Mouse (Mus musculus) stomach, embryonic 14.5 days (tissue): ENCODE data around the gene Nr4a1. TPM values are rescaled to one million over a fixed set of nuclear protein-coding genes. Genes with fewer than 3 reads are reported as not detected.

Experiments used
- ATAC-seq: fragments of 200-750 bp; cut with Nextera tagmentation; 2 replicates; pipeline ENCODE4 v1.8.0; 2017; ENCODE audit warnings: low read depth, moderate TSS enrichment; ENCODE audit not compliant: insufficient number of reproducible peaks, insufficient read depth, low FRiP score
- H3K27ac ChIP-seq: fragments of 300-500 bp; sonication (generic); 2 replicates; pipeline ENCODE4 v1.5.1; 2014; ENCODE audit warnings: mild to moderate bottlenecking, low read length, moderate library complexity, mixed read lengths
- H3K27me3 ChIP-seq: fragments of 300-500 bp; sonication (generic); 2 replicates; pipeline ENCODE4 v1.6.1; 2014; ENCODE audit warnings: low read length, control low read depth, mixed read lengths; ENCODE audit not compliant: control insufficient read depth, insufficient read depth
- H3K36me3 ChIP-seq: fragments of 300-500 bp; sonication (generic); 2 replicates; pipeline ENCODE4 v1.6.1; 2014; ENCODE audit warnings: mild to moderate bottlenecking, control low read depth, low read length, moderate library complexity, mixed read lengths; ENCODE audit not compliant: control insufficient read depth, insufficient read depth
- H3K4me1 ChIP-seq: fragments of 300-500 bp; sonication (generic); 2 replicates; pipeline ENCODE4 v1.6.1; 2014; ENCODE audit warnings: low read length, control low read depth, mixed read lengths; ENCODE audit not compliant: control insufficient read depth, insufficient read depth
- H3K4me2 ChIP-seq: fragments of 300-500 bp; sonication (generic); replicated peaks from 2 replicates; pipeline ENCODE4 v1.6.1; 2014; ENCODE audit warnings: low read depth, low read length, control low read depth
- H3K4me3 ChIP-seq: fragments of 300-500 bp; sonication (generic); 2 replicates; pipeline ENCODE4 v1.5.1; 2014; ENCODE audit warnings: low read depth, low read length, control low read depth
- H3K9ac ChIP-seq: fragments of 300-500 bp; sonication (generic); replicated peaks from 2 replicates; pipeline ENCODE4 v1.6.1; 2014; ENCODE audit warnings: low read depth, mild to moderate bottlenecking, control low read depth, low read length, moderate library complexity, mixed read lengths
- H3K9me3 ChIP-seq: fragments of 300-500 bp; sonication (generic); 2 replicates; pipeline ENCODE4 v1.6.1; 2016; ENCODE audit warnings: low read depth, low read length, control low read depth; ENCODE audit not compliant: control insufficient read depth
- WGBS: fragments of 180-500 bp; shearing (Covaris S2); extraction: QIAGEN DNeasy Blood & Tissue Kit; methylation state at CpG from one replicate; pipeline ENCODE4 v1.1.7; 2014; 5-methylcytosine and 5-hydroxymethylcytosine counted together
- polyA plus RNA-seq: library from polyadenylated mRNA; unstranded; fragments of >200 nt; fragmentation: Nextera tagmentation; extraction: Ambion mirVana; gene quantifications from 2 replicates; pipeline ENCODE4 v1.2.1, GENCODE M21; 2014

Nr4a1 gene
- polyA plus RNA-seq, 1 experiment from 2014 or later = 12.1 TPM

DNA sequence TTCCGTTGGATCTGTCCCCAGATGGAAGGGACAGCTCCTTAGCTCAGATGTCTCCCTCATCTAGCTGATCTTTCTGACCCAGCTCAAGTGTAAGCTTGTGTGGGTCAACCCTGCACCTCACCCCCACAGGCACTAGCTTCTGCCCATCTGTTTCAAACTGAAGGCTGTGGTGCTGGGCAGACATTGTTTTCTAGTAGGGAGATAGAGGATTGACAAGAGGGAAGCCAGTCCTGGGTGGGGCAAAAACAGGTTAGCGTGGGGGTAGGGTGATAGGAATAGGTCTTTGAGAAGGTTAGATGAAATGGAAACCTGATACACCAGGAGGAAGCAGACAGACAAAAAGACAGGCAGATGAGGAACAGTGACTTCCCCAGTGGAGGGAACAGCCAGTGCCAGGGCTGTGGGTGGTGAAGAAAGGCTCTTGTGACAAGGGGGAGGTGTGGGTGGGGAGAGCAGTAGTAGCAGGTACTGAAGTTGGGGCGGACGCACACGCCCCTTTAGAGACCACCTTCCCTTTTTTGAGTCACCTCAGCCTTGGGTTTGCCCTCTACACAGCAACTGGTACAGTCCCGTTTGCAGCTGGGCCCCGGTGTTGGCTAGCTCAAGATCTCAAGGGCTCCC is 1.9 kb downstream of the Nr4a1 start:
- H3K4me2 ChIP-seq = no peak overlapping the region
- peaks cover 8% of the 10 kb centered on the region for H3K4me1 ChIP-seq
- H3K27me3 ChIP-seq = no peaks in the 10 kb centered on the region
- 93% methylated on average over 7 of the region's 7 CpGs for WGBS
- no peak for ATAC-seq
- H3K9me3 ChIP-seq = no peaks in the 10 kb centered on the region
- H3K9ac ChIP-seq = no peak overlapping the region
- H3K4me3 ChIP-seq = no peak overlapping the region
- no peaks in the 10 kb centered on the region for H3K36me3 ChIP-seq
- H3K27ac ChIP-seq = no peak overlapping the region

DNA sequence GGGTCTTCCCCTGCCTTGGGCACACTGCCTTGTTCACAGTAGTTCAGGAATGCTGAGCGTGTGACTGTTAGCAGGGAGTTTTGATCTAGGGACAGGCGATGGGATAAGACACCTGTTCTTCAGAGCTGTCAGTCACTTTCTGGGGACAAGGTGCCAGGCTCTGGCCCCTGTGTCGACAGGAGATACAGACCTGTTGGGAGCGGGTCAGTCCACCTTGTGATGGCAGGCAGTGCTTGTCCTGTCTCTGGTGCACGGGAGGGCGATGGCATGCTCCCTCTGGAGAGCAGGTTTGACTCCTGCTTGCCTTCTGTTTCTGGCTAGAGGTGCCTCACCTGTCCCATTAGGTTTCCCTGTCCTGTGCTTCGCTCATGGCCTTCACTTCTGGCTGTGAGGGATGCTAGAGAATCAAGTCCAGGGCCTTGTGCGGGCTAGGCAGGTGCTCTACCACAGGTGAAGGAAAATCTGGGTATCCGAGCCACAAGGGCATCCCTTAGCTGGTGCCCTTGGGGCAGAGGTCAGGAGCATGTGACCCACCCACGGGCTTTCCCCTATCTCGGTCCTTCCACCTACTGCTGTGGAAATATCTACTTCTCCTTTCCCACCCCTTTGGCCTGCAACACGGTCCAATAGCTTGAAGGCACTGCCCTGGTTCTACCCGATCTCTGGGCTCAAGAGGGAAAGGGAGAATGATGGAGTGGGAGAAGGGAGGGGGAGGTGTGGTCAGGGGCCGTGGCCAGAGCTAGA is 2.6 kb downstream of the Nr4a1 start:
- H3K27me3 ChIP-seq = no peaks in the 10 kb centered on the region
- ATAC-seq = no peak
- H3K9ac ChIP-seq = no peak overlapping the region
- no peaks in the 10 kb centered on the region for H3K36me3 ChIP-seq
- H3K27ac ChIP-seq = no peak overlapping the region
- H3K4me2 ChIP-seq = no peak overlapping the region
- peaks cover 15% of the 10 kb centered on the region for H3K4me1 ChIP-seq
- 71% methylated on average over 14 of the region's 14 CpGs for WGBS
- no peak overlapping the region for H3K4me3 ChIP-seq
- no peaks in the 10 kb centered on the region for H3K9me3 ChIP-seq

DNA sequence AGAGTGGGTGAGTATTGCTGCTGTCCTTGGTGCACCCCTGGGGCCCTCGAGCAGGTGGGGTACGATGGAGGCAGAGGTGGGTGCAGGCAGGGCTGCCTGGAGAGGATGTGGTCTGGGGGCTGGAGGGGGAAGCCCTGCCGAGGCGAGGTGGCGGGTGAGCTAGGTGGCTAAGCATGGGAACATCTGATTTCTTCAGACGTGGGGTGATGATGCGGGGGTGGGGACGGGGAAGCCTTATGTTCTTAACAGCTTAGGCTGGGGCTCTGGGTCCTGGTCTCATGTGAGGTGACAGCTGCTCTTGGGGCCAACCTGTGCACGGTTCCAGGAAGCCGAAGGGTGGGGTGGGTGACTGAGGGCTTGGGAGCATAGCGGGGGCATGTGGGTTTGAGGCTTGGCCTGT is 4.4 kb downstream of the Nr4a1 start:
- ATAC-seq = no peak

DNA sequence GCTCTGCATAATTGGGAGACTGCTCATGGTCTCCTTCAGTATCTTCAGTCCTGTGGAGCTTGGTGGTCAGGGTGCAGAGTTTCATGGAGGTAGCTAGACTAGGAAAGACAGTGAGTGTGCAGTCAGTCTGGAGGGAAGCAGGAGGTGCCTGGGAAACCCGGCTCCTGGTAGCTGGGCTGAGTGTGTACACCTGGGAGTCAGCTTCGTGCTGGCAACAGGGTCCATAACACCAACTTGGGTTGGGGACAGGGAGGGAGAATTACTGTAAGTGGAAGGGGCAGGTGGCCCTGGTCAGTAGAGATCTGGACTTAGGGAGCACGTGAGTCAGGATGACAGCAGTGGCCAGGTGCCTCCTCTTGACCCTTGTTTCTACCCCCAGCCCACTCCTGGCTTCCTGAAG is 5.9 kb downstream of the Nr4a1 start:
- WGBS = 78% methylated on average over 3 of the region's 3 CpGs

More for the DNA sequence above, 4.4 kb downstream of the Nr4a1 start:
- 83% methylated on average over 11 of the region's 11 CpGs for WGBS
- H3K27me3 ChIP-seq = no peaks in the 10 kb centered on the region
- no peak overlapping the region for H3K9ac ChIP-seq
- no peak overlapping the region for H3K4me3 ChIP-seq
- no peak overlapping the region for H3K4me2 ChIP-seq
- H3K4me1 ChIP-seq = peaks cover 23% of the 10 kb centered on the region
- no peak overlapping the region for H3K27ac ChIP-seq
- no peaks in the 10 kb centered on the region for H3K9me3 ChIP-seq
- no peaks in the 10 kb centered on the region for H3K36me3 ChIP-seq

DNA sequence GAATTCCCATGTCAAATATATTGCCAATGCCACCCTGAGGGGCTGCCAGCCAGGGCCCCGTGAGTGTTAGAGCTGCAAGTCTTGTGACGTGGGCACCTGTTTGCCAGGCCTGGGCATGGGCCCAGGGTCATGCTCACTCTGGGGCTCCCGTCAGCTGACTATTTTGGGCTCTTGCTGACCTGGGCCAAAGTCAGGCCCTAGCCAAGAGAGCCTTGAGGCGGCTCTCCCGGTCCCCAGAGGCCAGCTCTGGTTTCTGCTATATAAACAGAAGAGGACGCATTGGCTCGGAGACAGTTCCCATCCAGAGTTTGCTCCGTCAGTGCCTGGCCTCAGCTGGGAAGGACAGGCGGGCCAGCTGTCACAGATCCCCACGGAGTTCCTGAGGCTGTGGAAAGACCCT is 6.3 kb downstream of the Nr4a1 start:
- Histone ChIP-seq H3K27ac (peak overlapping the region; percentile 93; the same call in 1 of the 2 replicates), H3K27me3 (no peaks in the 10 kb centered on the region), H3K9me3 (no peaks in the 10 kb centered on the region), H3K4me3 (no peak overlapping the region), H3K4me2 (no peak overlapping the region), H3K9ac (no peak overlapping the region), H3K36me3 (no peaks in the 10 kb centered on the region), H3K4me1 (peaks cover 23% of the 10 kb centered on the region)
- ATAC-seq = no peak
- WGBS = 37% methylated on average over 10 of the region's 10 CpGs

More for the DNA sequence above, 5.9 kb downstream of the Nr4a1 start:
- ATAC-seq = no peak
- no peak overlapping the region for H3K4me2 ChIP-seq
- H3K27ac ChIP-seq = peak overlapping the region; percentile 93; the same call in 1 of the 2 replicates
- no peak overlapping the region for H3K9ac ChIP-seq
- no peak overlapping the region for H3K4me3 ChIP-seq
- H3K36me3 ChIP-seq = no peaks in the 10 kb centered on the region
- no peaks in the 10 kb centered on the region for H3K9me3 ChIP-seq
- peaks cover 23% of the 10 kb centered on the region for H3K4me1 ChIP-seq
- H3K27me3 ChIP-seq = no peaks in the 10 kb centered on the region

DNA sequence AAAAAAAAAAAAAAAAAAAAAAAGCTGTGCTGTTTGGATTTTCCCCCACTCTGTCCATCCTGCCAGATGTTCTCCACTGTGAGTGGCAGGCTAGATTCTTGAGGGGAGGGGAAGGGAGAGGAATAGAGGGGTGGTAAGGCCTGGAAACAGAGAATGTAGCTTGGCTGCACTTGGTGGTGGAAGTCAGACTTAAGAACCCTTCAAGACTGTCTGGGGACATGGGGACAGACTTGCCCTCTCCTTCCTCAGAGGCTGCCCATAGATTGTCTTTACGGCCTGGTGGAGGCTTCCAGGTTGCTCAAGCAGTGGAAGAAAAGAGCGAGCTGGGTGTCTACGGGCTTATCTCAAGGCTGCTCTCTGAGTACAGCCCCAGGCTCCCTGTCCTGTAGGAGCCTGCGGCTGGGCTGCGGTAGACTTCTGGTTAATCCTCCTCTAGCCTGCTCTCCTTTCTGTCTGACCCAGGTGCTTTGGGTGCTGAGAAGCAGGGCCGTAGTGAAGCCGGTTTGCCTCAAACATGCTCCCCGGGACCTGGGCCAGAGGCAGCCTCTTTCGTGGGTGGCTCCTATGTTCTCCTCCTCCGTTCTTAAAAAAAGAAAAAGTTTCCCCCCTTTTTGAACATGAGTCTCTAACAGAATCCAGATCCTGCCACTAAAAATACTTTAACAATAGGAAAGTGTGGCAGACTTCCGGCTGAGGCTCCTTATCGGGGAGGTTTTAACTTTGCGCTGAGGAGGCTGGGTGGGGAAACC is 7.0 kb downstream of the Nr4a1 start:
- ATAC-seq = no peak
- WGBS = 40% methylated on average over 13 of the region's 13 CpGs
- H3K27ac ChIP-seq = peak overlapping the region; percentile 93
- H3K9me3 ChIP-seq = no peaks in the 10 kb centered on the region
- H3K4me1 ChIP-seq = peaks cover 26% of the 10 kb centered on the region
- H3K4me3 ChIP-seq = no peak overlapping the region
- H3K36me3 ChIP-seq = no peaks in the 10 kb centered on the region
- H3K4me2 ChIP-seq = peak overlapping the region; percentile 21
- no peaks in the 10 kb centered on the region for H3K27me3 ChIP-seq
- no peak overlapping the region for H3K9ac ChIP-seq

DNA sequence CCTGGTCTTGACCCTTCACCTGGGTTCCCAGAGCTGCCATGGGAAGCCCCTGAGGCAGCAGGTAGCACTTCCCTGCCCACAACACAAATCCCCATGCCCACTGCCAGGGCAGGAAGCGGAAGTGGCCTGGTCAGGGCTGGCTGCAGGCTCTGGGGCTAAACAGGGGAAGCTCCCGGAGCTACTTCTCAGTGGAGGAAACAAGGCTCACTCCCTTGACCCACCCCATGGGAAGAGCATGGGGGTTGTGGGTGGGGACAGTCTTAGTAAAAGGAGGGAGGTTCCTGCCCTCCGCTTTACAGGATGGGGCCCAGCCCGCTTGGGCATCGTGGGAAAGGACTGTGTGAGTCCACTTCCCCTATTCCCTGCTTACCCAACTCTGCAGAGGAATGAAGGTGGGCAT is 8.4 kb downstream of the Nr4a1 start:
- Histone ChIP-seq H3K36me3 (no peaks in the 10 kb centered on the region), H3K9me3 (no peaks in the 10 kb centered on the region), H3K9ac (no peak overlapping the region), H3K27me3 (no peaks in the 10 kb centered on the region), H3K4me1 (peaks cover 33% of the 10 kb centered on the region), H3K4me2 (no peak overlapping the region), H3K27ac (no peak overlapping the region), H3K4me3 (no peak overlapping the region)
- ATAC-seq = no peak
- 56% methylated on average over 5 of the region's 5 CpGs for WGBS

DNA sequence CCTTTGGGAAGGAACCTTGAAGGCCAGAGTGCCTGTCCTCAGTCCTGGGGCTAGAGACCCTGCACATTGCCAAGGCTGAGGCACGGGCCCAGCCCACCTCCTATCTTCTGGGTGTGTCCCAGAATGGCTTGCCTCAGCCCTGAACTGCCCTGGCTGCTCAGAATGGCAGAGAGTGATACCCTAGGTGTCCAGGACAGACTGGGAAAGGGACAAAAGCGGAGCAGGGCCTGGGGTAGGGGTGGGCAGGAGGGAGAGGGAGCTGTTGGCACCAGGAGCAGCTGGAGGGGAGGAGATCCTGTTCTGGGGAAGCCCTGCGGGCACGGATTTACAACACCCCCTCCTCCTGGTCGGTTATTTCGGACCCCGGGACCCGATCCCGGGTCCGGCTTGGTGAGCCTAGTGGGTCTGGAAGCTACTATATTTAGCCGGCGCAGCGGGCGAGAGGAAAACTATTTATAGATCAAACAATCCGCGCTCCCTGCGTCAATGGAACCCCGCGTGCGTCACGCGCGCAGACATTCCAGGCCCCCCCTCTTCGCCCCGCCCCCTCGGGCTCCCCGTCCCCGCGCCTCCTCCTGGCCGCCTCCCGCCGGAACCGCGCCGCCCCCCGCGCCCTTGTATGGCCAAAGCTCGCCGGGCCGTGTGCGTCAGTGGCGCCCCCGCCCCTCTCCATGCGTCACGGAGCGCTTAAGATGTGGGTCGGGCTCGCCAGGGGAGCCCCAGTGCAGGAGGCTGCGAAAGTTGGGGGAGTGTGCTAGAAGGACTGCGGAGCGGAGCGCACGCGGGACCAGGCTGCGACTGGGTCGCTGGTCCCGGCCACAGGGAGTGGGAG is 12.3 kb downstream of the Nr4a1 start:
- Histone ChIP-seq H3K9ac (peak overlapping the region; percentile 36), H3K36me3 (peaks cover 8% of the 10 kb centered on the region)
- WGBS = 2% methylated on average over 46 of the region's 57 CpGs

More for the DNA sequence above, 12.3 kb downstream of the Nr4a1 start:
- no peaks in the 10 kb centered on the region for H3K27me3 ChIP-seq
- peak overlapping the region; percentile 40 for H3K4me3 ChIP-seq
- peak overlapping the region; percentile 94 for H3K4me2 ChIP-seq
- ATAC-seq = peak; percentile 92
- peaks cover 32% of the 10 kb centered on the region for H3K4me1 ChIP-seq
- no peaks in the 10 kb centered on the region for H3K9me3 ChIP-seq
- peak overlapping the region; percentile 70 for H3K27ac ChIP-seq
